Mouse (Mus musculus) frontal cortex, adult (tissue): ENCODE data around the gene Tpcn1.
"Not testable (repeated sequence)": the region's sequence is repeated elsewhere in the genome, so short reads cannot be mapped to it uniquely, and the experiment has no call there.

Source experiments
- ATAC-seq: cut with Nextera tagmentation; 2 replicates; pipeline ENCODE4 v1.9.2; 2017; ENCODE audit warnings: mild to moderate bottlenecking, moderate library complexity, mixed read lengths; ENCODE audit not compliant: low TSS enrichment

The Tpcn1 gene

DNA sequence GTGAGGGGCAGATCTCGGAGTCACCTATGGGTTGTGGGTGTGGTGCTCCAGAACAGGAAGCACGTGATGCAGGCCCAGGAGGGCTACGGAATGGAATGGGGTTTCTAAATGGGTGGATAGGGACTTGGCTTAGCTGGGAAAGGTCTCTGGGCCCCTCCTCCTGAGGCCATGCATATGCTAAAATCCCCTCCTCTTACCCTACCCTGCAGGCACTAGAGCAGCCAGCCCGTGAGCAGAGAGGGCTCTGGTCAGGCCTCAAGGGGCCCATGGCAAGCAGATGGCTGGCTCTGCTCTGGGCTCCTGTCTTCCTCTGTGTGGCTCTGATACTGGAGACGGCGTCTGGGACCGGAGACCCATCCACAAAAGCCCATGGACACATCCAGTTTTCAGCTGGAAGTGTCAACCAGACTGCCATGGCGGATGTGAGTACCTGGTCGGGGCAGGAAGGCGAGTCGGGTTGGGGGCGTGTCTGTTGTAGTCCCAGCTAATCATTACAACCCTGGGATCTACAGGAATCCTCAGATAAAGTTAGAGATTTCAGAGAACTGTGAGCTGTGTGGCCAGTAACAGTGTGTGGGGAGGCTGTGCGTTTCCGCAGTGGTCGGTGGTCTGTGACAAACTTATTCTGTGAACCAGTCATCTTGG lies 75.4 kb downstream of the Tpcn1 start:
- ATAC-seq: no peak

DNA sequence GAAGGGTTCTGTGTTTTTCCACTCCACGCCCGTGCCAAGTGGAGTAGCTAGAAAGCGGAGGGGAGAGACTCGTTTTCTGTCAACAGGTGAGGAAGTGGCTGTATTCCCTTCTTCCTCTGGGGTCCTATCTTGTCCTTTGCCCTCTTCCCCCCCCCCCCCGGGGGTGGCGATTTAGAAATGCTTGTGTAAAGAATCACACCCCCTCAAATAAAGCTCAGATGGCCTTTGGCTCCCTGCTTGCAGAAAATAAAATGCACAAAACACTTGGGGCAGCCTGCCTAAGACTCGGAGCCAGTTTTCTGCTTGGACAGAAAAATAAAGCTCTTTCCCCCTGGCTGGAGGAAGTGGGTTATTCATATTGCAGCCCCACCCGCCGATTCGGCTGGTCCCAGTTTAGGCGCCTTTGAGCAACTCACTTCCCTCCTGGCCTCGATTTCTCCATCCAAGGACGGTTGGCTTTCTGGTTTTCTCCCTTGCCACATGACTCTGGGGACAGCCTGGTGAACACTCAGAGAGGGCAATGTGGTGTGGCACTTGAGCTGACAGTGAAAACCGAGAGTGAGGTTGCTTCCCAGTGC lies 76.7 kb downstream of the Tpcn1 start:
- ATAC-seq: 0 out of 2 replicates have a peak, but pooled peaks have one; percentile 14

DNA sequence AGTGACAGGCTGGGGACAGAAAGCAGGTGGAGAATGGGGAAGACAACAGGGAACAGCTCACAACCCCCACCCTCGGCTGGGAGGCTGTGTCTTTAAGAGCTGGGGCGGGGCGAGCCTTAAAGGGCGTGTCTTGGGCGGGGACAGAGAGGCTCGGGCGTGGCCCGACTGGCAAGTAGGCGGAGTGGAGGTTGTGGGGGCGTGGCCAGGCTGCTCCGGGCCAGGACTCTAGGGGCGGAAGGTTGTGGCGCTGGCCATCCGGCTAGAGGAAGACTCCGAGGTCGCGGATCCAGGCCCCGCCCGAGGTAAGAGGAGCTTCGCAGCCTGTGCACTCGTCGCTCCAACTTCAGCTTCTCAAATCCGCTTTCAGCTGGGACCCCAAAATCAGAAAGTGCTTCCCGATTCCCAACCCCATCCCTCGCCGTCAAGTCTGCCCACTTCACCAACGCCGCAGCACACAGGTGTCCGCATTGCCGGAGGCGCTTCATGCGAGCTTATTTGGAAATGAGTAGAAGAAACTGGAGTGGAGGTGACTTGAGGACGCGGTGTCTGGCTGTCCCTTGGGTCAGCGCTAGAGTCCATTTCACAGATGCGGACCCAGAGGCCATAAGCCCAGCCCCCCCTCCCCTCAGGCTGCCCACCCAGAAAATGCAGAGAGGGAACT lies 77.4 kb downstream of the Tpcn1 start, which contains the start of gene Slc8b1:
TSS of gene Slc8b1 (plus strand) at position 187 of the 661 bp plus-strand sequence.
- peak; percentile 85; the same call in 1 of the 2 replicates for ATAC-seq

DNA sequence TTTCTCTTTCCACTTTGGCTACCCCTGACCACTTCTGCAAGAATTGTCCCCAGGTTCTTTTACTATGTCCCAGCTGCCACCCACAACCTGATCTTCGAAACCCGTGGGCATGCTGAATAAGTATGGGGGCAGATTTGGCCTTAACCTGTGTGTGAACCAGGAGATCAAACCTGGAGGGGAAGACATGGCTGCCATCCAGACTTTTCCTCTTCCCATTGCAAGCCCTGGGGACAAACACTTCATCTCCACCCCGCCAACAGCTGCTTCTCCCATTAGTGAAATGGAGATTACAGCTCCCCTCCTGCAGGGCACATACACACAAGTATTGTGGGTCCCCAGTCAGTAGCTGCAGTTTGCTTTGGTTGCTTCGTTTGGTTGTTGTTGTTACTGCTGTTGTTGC lies 81.2 kb downstream of the Tpcn1 start:
- no peak for ATAC-seq

DNA sequence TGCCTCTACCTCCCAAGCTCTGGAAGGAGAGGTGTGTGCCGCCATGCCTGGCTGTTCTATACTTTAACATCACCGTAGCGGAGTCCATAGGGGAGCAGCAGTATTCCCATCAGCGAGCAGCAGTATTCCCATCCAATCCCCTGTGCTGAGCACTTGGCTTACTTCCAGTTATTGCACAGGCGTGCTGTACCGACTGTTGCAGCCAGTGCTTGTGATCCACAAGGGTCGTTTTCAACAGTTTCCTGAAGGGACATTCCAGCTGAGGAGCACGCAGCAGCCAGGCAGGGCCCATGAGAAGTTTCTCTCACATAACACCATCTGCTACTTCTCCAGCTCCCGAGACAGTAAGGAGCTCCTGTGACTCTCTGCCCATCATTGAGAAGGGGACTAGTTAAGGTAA lies 82.0 kb downstream of the Tpcn1 start:
- no peak for ATAC-seq

DNA sequence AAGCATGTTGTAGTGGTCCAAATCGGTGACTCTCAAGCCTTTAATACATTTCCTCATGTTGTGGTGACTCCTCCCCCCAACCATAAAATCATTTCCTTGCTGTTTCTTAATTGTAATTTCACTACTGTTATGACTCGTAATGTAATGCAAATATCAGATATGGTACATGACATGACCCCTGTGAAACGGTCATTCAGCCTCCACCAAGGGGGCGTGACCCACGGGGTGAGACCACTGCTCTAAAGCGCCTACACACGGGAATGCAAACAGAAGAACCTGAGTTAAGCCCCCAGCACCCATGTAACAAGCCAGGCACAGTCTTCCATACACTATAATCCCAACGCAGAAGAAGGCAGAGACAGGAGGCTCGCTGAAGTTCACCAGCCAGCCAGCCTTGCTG lies 82.7 kb downstream of the Tpcn1 start:
- no peak for ATAC-seq

DNA sequence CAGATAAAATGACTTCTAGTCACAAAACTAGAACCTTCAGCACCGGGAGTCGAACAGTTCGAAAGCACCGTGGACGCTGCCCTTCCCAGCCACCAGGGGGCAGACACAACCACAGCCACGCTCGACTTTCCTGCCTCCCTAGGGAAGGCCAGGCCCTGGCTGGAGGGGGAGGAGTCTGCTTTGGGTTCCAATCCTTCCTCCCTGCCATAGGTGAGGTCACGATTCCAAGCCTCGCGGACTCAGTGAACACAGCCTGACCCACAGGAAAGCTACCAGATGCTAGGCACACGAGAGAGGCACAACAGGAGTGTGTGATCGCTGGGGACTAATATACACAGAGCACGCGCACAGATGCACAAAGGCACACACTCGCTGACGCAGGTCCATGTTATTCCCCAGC lies 83.1 kb downstream of the Tpcn1 start:
- 0 out of 2 replicates have a peak, but pooled peaks have one; percentile 17 for ATAC-seq

DNA sequence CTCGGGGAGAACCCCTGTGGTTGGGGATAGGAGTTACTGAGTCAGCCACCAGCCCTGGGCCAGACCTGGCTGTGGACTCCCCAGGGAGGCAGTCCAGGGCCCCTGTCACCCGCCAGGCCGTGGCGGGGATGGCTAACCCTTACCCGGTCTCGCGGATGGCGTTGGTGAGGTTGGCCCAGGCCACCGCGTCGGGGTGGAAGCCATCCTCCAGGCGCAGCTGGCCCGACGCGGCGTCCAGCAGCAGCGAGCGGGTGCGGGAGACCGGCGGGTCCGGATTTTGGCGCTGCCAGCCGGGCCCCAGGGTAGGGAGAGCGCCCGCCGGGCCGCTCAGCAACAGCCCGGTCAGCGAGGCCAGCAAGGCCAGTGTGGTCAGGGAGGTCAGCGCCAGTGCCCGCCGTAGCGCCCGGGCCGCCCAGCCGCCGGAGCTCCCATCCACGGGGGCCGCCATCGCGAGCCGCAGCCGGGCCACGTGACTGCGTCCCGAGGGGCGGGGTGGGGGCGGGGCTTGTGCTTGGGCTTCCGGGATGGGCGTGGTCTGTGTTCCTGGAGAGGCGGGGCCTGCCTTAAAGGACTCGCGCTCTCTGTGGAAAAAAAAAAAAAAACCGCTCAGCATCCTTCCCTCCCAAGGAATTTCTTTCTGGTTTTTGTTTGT lies 85.2 kb downstream of the Tpcn1 start, which contains the start of gene Plbd2:
TSS of gene Plbd2 (minus strand) at position 482 of the 652 bp plus-strand sequence.
- peak; percentile 51 for ATAC-seq

DNA sequence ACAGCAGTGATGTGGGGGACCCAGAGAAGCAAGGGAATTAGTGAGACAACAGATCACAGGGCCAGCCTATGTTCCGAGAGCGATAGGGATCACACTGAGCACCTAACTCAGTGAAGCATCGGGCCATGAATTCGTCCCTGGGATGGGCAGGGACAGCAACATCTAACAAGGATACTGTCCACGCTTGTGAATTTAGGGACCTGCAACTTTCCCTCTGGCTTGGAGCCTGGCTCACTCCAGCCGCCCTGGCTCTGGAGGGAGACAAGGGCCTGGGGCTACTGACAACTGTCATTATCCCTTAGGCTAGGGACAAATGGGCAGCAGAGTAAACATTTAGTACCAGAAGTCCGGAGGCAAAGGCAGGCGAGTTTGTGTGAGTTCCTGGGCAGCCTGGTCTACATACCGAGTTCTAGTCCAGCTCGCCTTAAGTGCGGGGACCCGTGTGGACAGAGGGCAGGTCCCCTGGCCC lies 85.8 kb downstream of the Tpcn1 start:
- ATAC-seq: peak; percentile 24; the same call in 1 of the 2 replicates

DNA sequence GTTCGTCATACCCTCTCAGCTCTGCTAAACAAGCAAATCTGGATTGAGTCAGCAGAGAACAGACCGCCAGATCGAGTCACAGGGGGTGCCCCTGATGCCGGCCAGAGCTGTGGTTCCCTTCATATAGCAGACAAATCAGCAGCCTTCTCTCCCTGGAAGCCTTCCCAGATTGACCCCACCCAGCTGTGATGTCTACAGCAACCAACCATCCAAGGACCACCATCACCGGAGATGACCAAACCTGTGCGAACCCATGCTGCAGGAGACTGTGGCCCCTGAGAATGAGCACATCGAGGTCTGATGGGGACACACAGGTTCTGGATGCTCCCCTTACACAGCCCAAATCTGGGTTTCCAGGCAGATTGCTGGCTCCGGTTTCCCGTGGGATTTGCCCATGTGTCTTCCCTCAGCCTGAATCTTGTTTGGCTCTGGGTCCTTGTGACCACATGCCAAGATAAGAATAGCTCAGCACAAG lies 86.3 kb downstream of the Tpcn1 start:
- peak; percentile 34; the same call in 1 of the 2 replicates for ATAC-seq

DNA sequence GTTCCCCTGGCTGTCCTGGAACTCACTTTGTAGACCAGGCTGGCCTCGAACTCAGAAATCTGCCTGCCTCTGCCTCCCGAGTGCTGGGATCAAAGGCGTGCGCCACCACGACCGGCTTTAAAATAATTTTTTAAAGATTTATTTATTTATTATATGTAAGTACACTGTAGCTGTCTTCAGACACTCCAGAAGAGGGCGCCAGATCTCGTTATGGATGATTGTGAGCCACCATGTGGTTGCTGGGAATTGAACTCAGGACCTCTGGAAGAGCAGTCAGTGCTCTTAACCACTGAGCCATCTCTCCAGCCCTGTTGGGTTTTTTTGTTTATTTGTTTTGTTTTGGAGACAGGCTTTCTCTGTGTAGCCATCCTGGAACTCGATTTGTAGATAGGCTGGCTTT lies 87.9 kb downstream of the Tpcn1 start:
- ATAC-seq: not testable (repeated sequence)

DNA sequence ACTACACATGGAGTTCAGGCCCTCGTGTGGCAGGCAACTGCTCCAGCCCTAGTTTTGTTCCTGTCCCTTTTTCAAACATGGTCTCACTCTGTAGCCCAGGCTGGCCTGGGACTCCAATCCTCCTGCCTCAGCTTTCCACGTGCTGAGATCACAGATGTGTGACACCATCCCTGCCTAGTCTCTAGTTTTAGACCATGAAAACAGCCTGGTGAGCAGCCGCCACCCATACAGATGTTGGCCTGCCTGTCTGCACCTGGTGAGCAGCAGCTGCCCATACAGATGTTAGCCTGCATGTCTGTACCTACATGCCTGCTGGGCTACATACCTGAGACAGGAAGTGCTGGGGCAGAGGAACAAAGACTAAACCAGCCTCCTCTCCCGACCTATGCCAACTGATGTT lies 89.3 kb downstream of the Tpcn1 start:
- ATAC-seq: no peak

DNA sequence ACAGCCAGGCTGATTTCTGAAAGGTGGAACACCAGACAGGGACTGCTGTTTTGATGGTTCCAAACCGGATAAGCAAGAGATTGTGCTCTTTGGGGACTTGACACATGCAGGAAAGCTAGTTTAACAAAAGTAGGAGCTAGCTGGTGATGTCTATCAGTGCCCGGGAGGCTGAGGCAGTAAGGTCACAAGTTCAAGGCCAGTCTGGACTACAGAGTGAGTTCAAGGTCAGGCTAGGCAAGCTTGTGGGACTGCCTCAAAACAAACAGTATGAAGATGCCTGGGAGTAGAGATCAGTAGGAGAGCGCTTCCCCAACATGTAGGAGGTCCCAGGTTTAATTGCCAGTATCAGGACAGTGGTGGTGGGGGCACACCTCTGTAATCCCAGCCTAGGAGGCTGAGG lies 91.4 kb downstream of the Tpcn1 start:
- no peak for ATAC-seq

DNA sequence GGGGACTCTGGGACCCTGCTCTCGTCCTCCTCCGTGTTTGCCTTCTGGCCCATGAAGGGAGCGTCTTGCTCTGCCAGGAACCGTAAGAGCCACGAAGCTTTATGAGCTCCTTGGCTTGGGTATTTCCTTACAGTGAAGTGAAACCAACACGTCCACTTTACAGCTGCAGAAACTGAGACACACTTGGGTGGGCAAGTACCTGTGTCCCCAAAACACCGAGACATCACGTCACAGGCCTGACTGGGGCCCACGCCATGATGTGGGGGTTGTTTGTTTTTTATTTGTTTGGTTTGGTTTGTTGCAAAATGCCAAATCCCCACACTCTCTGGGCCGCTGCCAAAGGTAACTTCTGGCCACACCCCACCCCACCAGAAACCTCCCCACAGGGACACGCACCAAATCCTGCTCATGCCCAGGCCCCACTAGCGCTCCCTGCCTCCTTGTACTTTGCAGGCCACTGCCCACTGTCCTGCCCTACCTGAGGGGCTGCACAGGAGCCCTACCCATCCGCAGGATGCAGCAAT lies 92.7 kb downstream of the Tpcn1 start:
- ATAC-seq: no peak

DNA sequence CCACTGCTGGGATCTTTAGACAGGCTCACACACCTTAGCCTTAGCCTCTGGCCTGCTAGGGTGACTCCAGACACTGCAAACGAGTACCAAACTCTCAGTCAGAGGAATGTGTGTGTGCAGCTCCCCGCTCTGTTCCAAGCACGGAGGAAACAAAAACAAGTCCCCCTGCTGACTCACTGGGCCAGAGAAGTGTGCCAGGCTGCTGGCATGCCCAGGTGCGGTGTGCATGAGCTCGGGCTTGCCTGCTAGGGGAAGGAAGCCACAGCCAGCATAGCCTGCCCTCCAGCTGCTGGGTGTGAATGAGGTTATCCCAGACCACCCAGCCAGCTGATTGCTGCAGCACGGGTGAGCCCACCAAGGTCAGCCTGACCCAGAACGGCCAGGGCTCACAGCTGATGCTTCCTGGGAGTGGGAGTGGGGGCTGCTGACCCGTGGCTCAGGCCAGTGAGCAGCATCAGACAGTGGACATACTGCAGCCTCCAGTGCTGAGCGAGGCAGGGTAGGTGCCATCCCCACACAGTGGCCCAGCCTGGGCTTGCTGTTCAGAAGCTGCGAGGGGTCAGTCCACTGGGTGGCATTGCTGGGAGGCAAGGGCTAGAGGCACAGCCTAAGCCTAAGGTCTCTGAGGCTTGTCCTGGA lies 93.3 kb downstream of the Tpcn1 start:
- ATAC-seq: peak; percentile 32

DNA sequence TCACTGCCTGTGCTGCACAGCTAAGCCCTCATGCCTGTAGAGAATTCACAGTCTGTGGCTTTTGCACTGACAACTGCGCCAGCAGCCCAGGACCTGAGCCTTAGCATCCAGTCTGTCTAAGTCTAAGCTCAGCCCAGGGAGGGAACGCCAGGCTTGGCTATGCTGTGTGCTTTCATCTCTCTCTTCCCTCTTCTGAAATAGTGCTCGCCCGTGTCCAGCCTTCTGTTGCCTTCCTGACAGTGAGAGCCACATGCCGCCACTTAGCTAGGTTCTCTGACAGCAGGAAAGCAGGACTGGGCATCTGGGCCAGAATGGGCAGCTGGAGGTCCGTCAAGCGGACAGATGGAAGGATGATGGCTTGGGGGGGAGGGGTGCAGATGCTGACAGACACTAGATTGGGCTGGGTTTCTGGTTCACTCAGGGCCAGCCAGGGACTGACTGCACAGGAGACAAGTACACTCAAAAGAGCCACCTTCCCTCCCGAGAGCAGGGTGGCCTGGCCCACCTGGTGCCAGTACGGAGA lies 94.5 kb downstream of the Tpcn1 start:
- ATAC-seq: 0 out of 2 replicates have a peak, but pooled peaks have one; percentile 31

DNA sequence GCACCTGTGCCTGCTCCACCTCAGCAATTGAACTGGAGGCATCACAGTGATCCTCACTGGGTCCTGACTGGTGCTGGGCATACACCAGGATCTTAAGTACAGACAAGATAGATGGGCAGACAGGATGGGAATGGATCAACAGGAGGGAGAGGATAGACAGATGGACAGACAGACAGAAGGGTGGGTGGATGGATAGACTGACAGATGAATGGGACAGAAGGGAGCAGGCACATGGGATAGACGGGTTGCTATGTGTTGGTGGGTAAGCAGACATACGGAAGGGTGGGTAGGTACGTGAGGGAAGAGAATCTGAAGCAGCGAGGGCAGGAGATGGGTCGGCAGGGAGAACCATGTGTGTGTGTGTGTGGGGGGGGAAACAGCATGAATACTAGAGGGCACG lies 95.0 kb downstream of the Tpcn1 start:
- ATAC-seq: no peak

DNA sequence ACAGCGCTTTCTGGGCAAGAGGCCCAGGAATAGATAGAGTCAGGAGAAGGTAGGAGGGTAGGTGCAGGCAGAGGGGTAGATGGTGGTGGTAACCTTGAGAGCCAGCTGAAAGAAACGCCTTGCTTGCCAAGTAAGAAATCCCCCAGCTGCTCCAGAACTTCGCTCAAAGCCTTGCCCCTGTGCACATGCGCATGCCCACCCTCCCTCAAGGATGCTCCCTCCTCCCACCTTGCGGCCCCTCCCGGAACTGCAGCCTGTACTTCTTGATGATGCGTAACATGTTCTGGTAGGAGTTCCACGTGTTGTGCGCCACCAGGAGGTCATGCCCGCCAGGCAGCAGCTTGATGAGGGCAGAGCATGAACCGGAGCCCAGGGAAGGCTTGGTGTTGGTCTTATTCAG lies 96.0 kb downstream of the Tpcn1 start:
- ATAC-seq: 0 out of 2 replicates have a peak, but pooled peaks have one; percentile 41

DNA sequence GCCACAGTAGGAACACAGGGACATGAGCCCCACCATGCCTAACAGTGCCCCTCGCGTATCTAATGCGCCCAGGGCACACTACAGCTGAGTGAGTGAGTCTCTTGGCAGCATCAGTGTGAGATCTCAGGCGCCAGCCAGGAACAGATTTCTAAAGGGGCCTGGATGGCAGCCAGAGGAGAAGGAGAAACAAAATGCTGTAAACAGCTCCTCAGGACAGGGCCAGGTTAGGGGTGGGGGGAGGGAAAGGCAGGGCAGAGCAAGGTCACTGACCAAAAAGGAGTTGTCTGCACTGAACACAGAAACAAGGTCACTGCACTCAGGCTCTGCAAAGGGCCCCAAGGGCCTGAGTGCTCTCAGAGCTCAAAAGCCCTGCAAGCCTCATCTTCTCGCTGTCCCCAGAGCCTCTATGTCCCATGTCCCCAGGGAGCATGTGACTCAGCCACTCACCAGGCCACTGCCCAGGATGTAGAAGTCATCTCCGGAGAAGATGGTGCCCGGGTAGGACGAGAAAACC lies 97.7 kb downstream of the Tpcn1 start:
- ATAC-seq: no peak

DNA sequence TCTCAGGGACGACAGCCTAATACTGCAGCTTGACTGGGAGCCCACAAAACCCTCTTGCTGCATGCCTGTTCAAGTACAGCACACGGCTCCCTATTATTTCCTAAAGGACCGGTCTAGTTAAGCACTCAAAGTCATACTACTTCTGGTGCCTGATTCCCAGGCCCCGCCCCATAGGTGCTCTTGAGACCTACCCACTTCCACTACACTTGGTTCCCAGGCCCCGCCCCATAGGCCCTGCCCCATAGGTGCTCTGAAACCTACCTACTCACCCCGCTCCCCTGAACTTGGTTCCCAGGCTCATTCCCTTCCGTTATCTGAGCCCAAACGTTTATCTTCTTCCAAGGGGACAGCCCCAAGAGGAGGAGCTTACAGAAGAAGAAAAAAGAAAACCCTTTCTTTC lies 100.6 kb downstream of the Tpcn1 start:
- ATAC-seq: no peak
